Mouse (Mus musculus) erythroblast, embryonic 14.5 days (primary cell): ENCODE results near the gene Ptger4. TPM values are rescaled to one million over a fixed set of nuclear protein-coding genes. Genes with fewer than 3 reads are reported as not detected.

Source experiments
- H3K27me3 ChIP-seq: 2 replicates; pipeline ENCODE4 v1.6.1; 2012; ENCODE audit warnings: inconsistent platforms; ENCODE audit not compliant: control insufficient read depth
- H3K36me3 ChIP-seq: 2 replicates; pipeline ENCODE4 v1.6.1; 2012; ENCODE audit warnings: mild to moderate bottlenecking, inconsistent platforms; ENCODE audit not compliant: control insufficient read depth
- H3K4me1 ChIP-seq: 2 replicates; pipeline ENCODE4 v1.6.1; 2012; ENCODE audit warnings: inconsistent platforms; ENCODE audit not compliant: control insufficient read depth
- H3K4me3 ChIP-seq: replicated peaks from 2 replicates; pipeline ENCODE3; 2012; ENCODE audit warnings: moderate library complexity, mild to moderate bottlenecking, inconsistent platforms
- H3K9me3 ChIP-seq: 2 replicates; pipeline ENCODE4 v1.6.1; 2012; ENCODE audit warnings: low read length, inconsistent platforms, mixed read lengths; ENCODE audit not compliant: control insufficient read depth
- GATA1 ChIP-seq: IDR thresholded peaks from 2 replicates; pipeline ENCODE4 v1.6.1; 2012; ENCODE audit warnings: low read length, inconsistent platforms, mixed read lengths
- TAL1 ChIP-seq: IDR thresholded peaks from 3 replicates; pipeline ENCODE4 v1.6.1; 2012; ENCODE audit warnings: low read length, inconsistent platforms, mixed read lengths
- polyA plus RNA-seq: library from polyadenylated mRNA; stranded (reverse); fragments of >175 nt; gene quantifications from 2 replicates; pipeline ENCODE4 v1.2.3, GENCODE M21; 2012

Ptger4 gene
- polyA plus RNA-seq, 1 experiment = 0.08 TPM

DNA sequence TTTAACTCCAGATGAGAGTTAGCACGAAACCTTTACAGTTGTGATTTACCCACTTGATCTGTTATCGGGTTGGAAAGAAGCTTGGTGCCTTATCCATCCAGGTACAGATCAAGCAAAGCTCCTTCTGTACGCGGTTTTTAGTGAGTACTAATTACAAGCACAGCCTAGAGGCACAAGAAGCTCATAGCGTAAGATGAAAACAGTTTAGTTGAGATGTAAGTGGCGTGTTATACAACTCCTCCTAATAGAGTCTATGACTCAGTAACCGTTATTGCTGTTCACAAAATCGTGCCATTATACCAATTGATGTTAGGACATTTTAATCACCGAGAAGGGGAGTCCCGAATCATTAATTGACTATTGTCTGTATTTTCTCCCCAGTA is 57.7 kb downstream of the Ptger4 start:
- no peaks in the 10 kb centered on the region for H3K9me3 ChIP-seq
- TF ChIP-seq GATA1 = no peak
- TF ChIP-seq TAL1 = no peak
- no peaks in the 10 kb centered on the region for H3K27me3 ChIP-seq
- H3K36me3 ChIP-seq = peaks cover 29% of the 10 kb centered on the region
- H3K4me3 ChIP-seq = peak overlapping the region; percentile 94
- peaks cover 21% of the 10 kb centered on the region for H3K4me1 ChIP-seq

DNA sequence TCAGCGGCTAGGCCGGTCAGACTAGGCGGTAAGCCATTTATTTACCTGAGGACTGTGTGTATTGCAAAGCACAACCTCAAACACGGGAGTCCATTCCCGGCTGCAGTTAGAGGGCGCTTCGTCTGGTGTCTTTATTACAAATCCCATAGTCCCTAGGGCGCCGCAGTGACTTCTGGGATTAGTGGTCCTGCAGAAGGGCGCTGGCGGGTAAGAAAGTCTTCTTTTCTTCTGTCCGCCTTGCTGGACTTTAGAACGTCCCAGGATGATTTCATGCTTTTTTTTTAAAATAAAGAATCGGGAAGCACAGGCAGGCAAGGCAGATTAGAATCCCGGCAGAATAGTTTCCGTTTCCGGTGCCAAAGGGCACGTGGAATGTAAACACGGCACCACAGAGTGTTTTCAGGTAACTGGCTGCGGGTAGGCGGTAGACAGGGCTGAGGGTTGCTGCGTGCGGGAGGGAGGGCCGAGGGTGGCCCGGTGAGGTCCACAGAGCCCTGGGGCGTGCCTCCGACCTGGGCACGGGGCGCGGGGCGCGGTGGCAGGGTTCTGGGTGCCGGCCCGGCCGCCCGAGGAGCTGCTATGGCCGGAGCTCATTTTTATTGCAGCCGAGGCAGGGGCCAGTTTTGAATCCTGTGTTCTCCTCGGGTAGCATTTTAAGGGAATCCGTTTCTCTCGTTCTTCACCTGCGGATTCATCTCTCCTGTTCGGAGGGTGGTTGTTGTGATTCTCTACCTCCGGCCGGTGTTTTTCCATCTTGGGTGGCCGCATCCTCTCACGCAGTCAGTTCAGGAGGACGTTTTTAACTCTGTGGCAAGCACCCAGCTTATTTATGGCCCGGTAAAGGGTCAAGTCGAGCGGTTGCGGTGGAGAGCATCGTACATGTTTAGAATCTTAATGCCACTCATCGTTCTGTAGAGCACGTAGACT is 58.4 kb downstream of the Ptger4 start, which contains the start of gene Ttc33:
Gene Ttc33 (plus strand): TSS at position 160 of the 927 bp plus-strand sequence.
- TF ChIP-seq GATA1 = no peak
- TF ChIP-seq TAL1 = no peak
- Histone ChIP-seq H3K4me1 (peaks cover 21% of the 10 kb centered on the region), H3K9me3 (no peaks in the 10 kb centered on the region)

DNA sequence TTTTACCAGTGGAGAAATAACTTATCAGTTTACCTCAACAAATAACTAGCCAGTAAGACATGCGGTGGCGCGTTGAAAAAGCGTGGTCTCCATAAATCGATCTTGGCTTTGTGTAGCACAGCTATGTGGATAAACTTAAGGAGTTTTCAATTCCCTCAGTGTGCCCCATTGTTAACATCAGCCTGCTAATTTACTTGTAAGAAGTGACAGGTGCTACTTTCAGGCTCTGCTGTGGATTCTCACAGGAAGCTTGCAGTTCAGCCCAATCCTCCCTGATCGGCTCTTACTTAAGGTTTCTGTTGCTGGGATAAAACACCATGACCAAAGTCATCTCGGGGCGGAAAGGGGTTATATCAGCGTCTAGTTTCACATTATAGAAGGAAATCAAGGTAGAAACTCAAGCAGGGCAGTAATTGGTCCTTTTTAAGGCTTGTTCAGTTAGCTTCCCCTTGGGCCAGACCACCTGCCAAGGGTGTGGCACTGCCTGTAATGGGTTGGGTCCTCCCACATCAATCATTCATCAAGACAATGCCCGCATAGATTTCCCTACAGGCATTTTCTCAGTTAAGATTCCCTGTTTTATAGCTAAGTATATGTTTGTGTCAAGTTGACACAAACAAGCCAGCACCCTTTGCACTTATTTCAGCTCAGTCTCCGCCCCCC is 59.2 kb downstream of the Ptger4 start:
- H3K9me3 ChIP-seq = no peaks in the 10 kb centered on the region
- peaks cover 21% of the 10 kb centered on the region for H3K4me1 ChIP-seq
- no peak for TF ChIP-seq GATA1
- no peak for TF ChIP-seq TAL1
- H3K4me3 ChIP-seq = peak overlapping the region; percentile 94
- H3K36me3 ChIP-seq = peaks cover 27% of the 10 kb centered on the region
- no peaks in the 10 kb centered on the region for H3K27me3 ChIP-seq

More for the DNA sequence above, 58.4 kb downstream of the Ptger4 start, which contains the start of gene Ttc33:
- Histone ChIP-seq H3K36me3 (peaks cover 28% of the 10 kb centered on the region), H3K27me3 (no peaks in the 10 kb centered on the region), H3K4me3 (peak within 1 kb of the TSS; percentile 94)

DNA sequence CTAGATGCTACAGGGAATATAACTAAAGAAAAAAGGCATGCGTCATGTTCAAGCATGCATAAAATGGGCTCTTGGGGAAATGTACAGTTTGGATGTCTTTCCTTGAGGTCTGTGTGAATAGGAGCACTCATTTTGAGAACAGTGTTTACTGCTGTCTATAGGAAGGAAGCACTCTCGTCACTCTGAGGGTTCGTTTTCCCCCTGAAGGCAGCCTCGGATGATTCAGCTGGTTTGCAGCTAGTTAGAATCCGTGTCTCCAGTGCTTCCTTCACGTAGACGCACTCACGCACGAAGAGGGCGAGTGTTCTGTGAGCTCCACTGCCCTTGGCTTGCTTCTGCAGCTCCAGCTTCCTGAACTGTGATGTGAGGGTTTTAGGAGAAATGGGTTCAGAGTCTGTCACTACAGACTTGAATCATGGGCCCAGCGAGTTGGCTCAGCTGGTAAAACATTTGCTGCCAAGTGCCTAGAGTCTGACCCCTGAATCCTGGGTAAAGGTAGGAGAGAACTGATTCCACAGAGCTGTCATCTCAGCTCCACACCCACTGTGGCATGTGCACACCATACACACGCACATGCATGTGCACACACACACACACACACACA is 70.7 kb downstream of the Ptger4 start:
- H3K36me3 ChIP-seq = peaks cover 92% of the 10 kb centered on the region
- no peaks in the 10 kb centered on the region for H3K27me3 ChIP-seq
- no peaks in the 10 kb centered on the region for H3K4me1 ChIP-seq
- no peak overlapping the region for H3K4me3 ChIP-seq
- H3K9me3 ChIP-seq = no peaks in the 10 kb centered on the region
- TF ChIP-seq TAL1 = no peak
- no peak for TF ChIP-seq GATA1

DNA sequence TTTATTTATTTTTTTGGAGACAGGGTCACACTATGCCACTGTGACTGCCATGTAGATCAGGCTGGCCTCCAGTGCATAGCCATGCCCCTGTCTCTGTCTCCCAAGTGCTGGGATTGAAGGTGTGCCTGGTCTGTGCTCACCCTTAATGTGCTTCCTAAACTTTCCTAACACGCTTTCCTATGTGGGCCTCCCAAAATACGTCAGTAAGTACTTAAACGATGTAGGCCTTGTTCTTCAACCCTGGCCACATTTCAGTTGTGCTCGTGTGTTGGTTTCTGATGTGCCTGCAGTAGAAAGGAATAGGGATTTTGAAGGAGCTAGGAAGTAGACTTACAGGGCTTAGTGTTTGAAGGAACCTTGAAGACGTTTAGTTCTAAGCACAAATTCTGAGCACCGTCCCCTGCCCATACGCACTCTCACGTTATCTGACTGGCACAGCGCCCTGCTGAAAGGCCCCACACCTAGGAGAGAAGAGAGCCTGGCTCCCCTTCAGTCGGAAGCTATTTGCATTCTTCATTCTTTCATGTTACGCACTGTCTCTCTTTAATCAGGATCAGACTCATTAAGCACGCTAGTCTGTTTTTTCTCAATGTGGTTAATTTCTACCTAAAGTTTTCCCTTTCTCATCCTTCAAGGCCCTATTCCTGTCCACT is 78.7 kb downstream of the Ptger4 start:
- peaks cover 5% of the 10 kb centered on the region for H3K4me1 ChIP-seq
- TF ChIP-seq GATA1 (no peak), TAL1 (no peak)
- no peaks in the 10 kb centered on the region for H3K9me3 ChIP-seq
- H3K36me3 ChIP-seq = peaks cover 94% of the 10 kb centered on the region
- no peaks in the 10 kb centered on the region for H3K27me3 ChIP-seq
- no peak overlapping the region for H3K4me3 ChIP-seq

DNA sequence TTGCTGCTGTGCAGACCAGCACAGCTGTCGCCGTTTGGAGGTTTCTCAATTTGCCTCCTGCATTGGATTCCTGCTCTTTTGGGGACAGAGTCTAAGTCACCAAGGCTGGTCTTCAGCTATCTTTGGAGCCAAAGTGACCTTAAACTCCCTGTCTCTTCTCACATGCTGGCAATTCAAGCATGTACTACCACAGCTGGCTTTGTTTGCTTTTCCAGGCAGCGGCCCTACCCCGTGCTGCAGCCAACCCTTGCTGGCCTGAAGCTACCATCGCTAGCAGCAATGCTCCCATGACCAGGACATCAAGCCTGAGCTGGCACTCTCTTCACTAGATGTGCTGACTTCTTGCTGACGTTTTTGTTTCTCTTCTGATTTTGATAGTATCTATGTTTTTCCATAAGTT is 85.2 kb downstream of the Ptger4 start:
- Histone ChIP-seq H3K27me3 (no peaks in the 10 kb centered on the region), H3K9me3 (no peaks in the 10 kb centered on the region), H3K4me1 (peaks cover 40% of the 10 kb centered on the region), H3K4me3 (no peak overlapping the region), H3K36me3 (peaks cover 64% of the 10 kb centered on the region)
- no peak for TF ChIP-seq GATA1
- TF ChIP-seq TAL1 = no peak

DNA sequence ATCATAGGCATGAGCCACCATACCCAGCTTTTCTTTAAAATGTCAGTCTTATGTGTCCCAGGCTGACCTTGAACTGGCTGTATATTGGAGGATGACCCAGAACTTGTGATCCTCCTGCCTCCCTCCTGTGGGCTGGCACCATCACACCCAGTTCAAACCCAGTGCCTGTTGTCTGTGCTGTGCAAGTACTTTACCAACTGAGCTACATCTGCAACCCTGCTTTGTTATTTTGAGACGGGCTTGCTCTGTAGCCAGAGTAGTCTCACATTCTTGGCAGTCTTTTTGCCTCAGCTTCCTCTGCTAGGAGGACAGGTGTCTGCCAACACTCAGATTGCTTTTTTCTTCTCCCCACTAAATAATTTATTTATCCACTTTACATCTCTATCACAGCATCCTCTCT is 86.6 kb downstream of the Ptger4 start:
- TF ChIP-seq GATA1 (no peak), TAL1 (no peak)
- peaks cover 43% of the 10 kb centered on the region for H3K4me1 ChIP-seq

More for the DNA sequence above, 86.6 kb downstream of the Ptger4 start:
- Histone ChIP-seq H3K27me3 (no peaks in the 10 kb centered on the region), H3K4me3 (no peak overlapping the region), H3K36me3 (peaks cover 53% of the 10 kb centered on the region), H3K9me3 (no peaks in the 10 kb centered on the region)

Other genes starting within 250 kb of the Ptger4 start
- gene C7, start 180.4 kb downstream of the Ptger4 start, polyA plus RNA-seq = not detected in 2 replicates
- 0.01 TPM in 2 replicates for gene Card6, start 135.6 kb downstream of the Ptger4 start, polyA plus RNA-seq
- gene Rpl37, start 127.5 kb downstream of the Ptger4 start, polyA plus RNA-seq = 12.6 and 13.1 TPM in 2 replicates
- 0.23 and 0.25 TPM in 2 replicates for gene Prkaa1, start 100.3 kb downstream of the Ptger4 start, polyA plus RNA-seq
- 0.21 and 1.0 TPM in 2 replicates for gene Ttc33, start 58.7 kb downstream of the Ptger4 start, polyA plus RNA-seq